Mouse (Mus musculus) hematopoietic stem cell, adult 5-6 weeks (primary cell): Measurements from ENCODE around the gene Bphl. TPM values are rescaled to one million over a fixed set of nuclear protein-coding genes. Genes with fewer than 3 reads are reported as not detected.

ENCODE experiments used
- ATAC-seq, 2 experiments: fragments of 125-278 bp in 1 of 2; replicated peaks in 1 of 2; 2 replicates each; pipeline ENCODE4 v1.8.0; 2016 to 2017; ENCODE audit warnings: inconsistent platforms in 2 of 2, mild to moderate bottlenecking in 2 of 2, moderate number of reproducible peaks in 2 of 2, low read depth in 1 of 2, moderate TSS enrichment in 1 of 2; ENCODE audit not compliant: low FRiP score in 2 of 2, poor library complexity in 2 of 2, severe bottlenecking in 2 of 2, insufficient read depth in 1 of 2, low TSS enrichment in 1 of 2
- total RNA-seq: library from RNA; stranded (forward); fragments of 172-1452, 232-1000 nt; gene quantifications from 2 replicates; pipeline ENCODE4 v1.2.3, GENCODE M21; 2017

Gene Bphl
- total RNA-seq, result 21.3 and 29.8 TPM in 2 replicates

DNA sequence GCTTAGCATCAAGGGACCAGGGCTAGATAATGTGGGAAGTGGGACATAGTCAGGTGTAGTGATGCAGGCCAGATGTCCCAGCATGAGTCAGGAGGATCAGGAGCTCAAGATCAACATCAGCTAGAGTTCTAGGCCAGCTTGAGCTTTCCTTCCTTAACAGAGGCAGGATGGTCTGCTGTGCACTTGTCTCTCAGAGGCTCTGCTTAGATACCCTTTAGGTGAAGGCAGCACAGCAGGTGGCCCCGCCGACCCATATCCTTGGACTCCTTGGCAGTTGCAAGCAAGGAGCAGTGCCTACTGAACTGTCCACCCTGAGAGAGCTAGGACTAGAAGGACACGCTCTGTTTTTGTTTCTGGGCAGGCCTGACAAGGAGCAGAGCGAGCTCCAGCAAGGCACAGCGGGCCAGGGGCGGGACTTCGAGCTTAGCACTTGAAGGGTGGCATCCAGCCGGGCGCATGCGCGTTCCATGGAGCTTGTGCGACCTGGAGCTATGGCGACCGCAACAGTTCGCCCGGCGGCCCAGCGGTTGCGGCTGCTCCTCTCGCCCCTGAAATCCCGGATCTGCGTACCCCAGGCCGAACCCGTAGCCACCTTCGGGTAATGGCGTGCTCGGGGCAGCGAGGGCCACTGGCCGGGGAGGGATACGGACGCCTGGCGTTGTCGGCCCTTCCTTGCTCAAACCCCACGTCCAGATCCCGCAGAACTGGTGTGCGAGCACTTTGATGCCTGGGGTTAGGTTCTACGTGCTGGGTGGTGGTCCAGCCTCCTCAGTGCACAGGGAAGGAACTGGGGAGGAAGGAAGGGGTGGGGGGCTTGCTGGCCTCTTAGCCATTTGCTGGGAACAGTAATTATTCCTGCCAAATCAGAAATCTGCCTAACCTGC is at the start of gene Bphl:
Gene Bphl, plus strand, starts transcription at position 426 of the 884 bp plus-strand sequence.
- ATAC-seq, result peak; percentile 95 to 97

DNA sequence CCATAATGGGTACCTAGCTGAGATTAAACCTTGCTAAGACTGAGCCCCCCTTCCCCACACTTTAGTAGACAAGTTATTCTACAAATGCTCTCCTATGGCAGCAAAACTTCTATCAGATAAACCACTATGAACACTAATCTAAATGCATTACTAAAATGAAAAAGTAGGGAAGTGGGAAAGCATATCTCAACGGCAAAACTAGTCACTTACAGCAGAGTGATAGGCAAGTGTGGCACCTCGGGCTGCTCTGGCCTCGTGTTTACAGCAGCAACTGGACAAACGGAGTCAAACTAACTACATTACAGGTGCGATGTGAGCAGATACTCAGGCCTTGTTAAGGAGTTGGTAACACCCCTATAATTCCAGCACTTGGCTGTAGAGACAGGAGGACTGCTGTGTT is 47.8 kb upstream of the Bphl start:
- no peak for ATAC-seq

GRCm38 (mm10) chr13:33995197-33995596 is 42.2 kb upstream of the Bphl start:
- ATAC-seq, result peak; percentile 69 to 89

DNA sequence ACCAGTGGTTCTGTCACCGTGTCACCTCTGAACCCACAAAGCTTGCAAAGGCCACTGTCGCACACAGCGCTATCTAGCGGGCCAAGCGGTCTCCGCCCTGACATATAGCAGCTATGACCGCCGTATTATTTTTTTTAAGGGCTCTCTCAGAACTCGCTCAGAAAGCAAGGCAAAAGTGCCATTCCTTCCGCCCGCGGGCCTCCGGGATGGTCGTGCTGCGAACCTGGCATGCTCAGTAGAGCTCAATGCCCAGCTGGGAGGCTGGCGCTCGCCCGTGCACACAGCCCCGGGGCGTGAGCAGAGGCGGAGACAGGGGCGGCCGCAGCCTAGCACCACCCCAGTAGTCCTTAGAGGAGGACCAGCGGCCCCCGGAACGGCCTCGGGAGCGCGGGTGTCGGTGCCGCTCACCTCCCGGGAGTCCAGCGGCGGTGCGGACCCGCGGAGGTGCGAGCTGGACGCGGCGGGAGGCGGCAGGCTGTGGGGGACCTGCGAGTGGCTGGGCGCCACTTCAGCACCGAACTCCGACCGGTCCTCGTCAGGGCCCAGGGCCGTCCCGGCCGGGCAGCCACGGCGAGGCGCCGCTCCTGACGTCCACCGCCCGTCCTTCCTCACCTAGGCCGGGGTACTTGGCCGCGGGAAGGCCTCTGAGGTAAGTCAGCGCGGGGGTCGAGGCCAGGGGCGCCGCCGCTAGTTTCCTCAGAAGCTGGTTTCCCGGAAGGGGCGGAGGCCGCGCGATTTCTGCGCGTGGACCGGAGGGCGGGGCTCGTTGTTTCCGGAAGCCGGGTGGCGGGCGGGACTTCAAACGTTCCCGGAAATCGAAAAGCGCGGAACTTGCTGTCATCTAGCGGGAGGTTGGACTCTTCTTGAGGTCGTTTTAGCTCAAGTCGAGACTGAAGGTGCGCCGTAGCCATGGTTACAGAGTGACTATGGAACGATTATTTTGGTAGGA is 35.1 kb upstream of the Bphl start, which contains the start of the genes Ripk1 and Serpinb6a:
Gene Ripk1, plus strand, starts transcription at position 306 of the 949 bp plus-strand sequence.
Gene Serpinb6a, minus strand, starts transcription at position 737 of the 949 bp plus-strand sequence.
- ATAC-seq, result peak; percentile 92 to 93

- no peak; a peak in 1 of 4 replicates for ATAC-seq
These were observed 34.3 kb upstream of the Bphl start for GRCm38 (mm10) chr13:34003058-34003457.

- no peak for ATAC-seq
These were observed 30.2 kb upstream of the Bphl start for GRCm38 (mm10) chr13:34007234-34007633.

DNA sequence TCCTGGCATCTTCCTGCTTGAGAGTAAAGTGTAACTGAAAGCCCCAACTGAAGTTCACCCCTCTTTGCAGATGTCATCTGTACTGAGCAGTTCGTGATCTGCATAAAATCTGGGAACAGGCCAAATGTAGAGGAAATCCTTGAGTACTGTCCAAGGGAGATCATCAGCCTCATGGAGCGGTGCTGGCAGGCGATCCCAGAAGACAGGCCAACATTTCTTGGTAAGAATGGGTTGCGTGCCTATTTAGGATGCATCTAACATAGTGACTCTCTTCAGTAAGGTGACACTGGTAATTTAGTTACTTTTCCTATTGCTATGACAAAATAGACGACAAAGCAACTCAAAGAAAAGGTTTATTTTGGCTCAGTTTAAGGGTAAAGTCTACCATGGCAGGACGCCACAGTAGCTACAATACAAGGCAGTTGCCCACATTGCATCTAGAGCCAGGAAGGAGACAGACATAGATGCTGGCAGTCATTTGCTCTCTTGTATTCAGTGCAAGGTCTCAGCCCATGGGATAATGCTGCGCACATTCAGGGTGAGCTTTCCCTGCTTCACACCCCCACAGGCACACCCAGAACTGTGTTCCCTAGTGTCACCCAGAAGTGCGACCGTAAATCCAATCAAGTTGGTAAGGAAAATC is 20.3 kb upstream of the Bphl start:
- ATAC-seq, result no peak

DNA sequence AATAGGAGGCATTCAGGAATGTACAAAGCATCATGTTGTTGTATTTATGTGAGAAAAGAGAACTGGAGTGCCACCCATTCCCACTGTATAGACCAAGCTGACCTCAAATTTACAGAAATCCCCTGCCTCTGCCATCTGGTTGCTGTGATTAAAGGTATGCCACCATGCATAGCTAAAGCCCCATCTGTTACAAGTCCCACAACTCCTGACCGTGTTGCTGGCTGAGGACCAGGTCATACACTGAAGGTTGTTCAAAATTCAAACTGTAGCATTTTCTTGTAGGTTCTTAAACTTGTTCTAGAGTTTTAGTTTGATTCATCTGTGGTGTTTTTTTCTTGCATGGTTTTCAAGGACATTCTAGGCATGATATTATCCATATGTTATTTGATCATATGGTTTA is 18.9 kb upstream of the Bphl start:
- no peak for ATAC-seq

DNA sequence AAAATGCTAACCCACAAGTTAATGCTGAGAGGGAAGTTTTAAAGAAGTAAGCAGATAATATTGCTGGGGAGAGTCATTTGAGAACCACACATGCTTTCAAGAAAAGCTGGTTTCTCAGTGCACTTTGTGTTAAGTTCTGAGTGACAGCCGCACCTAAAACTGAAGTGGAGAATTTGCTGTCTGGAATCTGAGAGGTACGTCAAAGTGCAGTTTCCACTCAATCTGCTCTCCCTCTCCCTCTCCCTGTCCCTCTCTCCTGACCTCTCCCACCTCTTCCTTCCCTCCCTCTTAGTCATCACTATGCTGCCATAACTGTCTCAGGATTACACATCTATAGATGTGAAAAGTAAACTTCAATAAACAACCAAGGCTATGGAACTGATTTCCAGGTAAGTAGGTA is 15.4 kb upstream of the Bphl start:
- ATAC-seq, result no peak

GRCm38 (mm10) chr13:34032041-34032440 is 5.4 kb upstream of the Bphl start:
- ATAC-seq, result peak; percentile 43 to 56; a peak in 3 of 4 replicates

- no peak for ATAC-seq
These were observed 2.0 kb upstream of the Bphl start for GRCm38 (mm10) chr13:34035424-34035823.

DNA sequence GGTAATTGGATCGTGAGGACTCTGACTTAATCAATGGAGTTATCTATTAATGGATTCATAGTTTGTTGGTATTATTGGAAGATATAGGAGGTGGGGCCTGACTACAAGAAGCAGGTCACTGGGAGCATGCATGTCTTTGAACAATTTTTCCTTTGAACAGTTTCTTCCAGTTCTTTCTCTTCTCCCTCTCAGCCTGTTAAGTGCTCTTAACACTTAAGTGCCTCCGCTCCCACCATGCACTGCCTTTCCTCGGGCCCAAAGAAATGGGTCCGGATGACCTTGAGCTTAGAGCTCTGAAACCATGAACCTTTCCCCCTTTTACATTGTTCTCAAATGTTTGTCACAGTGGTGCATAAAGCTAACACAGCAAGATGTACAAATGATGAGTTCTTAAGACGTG is 671 bp upstream of the Bphl start:
- no peak for ATAC-seq

DNA sequence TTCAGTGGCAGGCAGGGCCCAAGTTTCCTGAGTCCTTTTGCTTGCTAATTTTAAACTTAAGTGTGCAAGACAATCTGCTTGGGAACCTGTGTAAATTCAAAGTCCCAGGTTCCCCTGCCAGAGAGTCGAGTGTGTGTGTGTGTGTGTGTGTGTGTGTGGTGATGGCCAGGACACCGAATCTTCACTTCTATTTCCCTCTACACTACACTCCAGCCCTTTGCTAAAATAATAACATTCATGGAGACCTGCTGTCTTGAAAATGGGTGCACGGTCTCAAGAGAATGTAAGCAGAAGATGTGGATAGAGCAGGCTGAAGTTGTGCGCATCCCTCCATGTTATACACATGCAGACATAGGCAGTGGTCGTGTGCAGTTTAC is 647 bp downstream of the Bphl start:
- no peak for ATAC-seq

DNA sequence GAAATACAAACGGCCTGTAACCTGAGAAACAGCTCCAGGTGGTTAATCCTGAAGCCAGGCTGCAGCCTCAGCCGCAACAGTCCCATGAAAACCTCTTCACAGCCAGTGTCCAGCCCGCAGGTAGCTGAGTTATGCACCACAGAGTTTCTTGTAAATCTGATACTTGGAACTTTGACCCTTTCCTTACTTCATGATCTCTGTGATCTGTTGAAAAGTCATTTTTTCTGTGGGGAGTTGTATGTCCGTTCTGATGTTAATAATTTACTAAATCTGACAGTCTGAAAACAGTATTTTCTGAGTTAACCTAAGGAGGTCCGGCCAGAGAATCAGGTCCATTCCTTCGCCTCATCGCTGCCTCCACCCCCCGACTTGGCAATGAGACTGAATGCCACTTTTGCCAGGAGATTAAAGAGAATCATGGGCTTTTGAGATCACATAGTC is 1.5 kb downstream of the Bphl start:
- no peak for ATAC-seq

- ATAC-seq, result no peak
These were observed 2.7 kb downstream of the Bphl start for GRCm38 (mm10) chr13:34040091-34040490.

- no peak for ATAC-seq
These were observed 6.5 kb downstream of the Bphl start for GRCm38 (mm10) chr13:34043716-34044393.
